8 mouse cellular contexts compared by ENCODE assay signal in genomic region chr6:28898836-28899235, GRCm38 (mm10).
A peak's percentile ranks its signal among the peaks of the same experiment; 100 is the strongest.
DNase-seq lines count a peak whose midpoint lies in the region; ATAC-seq and TF ChIP-seq lines count a peak whose summit lies in the region.

No protein-coding gene starts in this region.

- peak; percentile 63 for DNase-seq in neural tube, embryonic 10.5 days (ENCODE audit: extremely low spot score, low spot score)
- DNase-seq in ZHBTc4 (ENCODE audit: low read depth, low spot score), result peak; percentile 83
- peak; percentile 69 for DNase-seq in cerebellum, adult 9-11 months
- peak; percentile 50 to 65 for DNase-seq in heart, postnatal 14 days
- DNase-seq in liver, embryonic 14.5 days (ENCODE audit: low read depth in 3 of 3, low spot score in 3 of 3), result peak in 2 of 3 experiments; percentile 9 to 17

- no peak overlapping the region for H3K4me3 ChIP-seq in neural tube, embryonic 15.5 days (replicated peaks)
- H3K4me3 ChIP-seq in liver, embryonic 14.5 days (ENCODE audit: insufficient read depth in 1 of 2, low read depth in 2 of 2, low read length in 2 of 2), result no peak overlapping the region
- H3K4me3 ChIP-seq in olfactory bulb, adult 2 months (ENCODE audit: insufficient read depth, low read depth, low read length), result no peak overlapping the region

- no peaks in the 10 kb centered on the region for H3K27me3 ChIP-seq in neural tube, embryonic 15.5 days (replicated peaks)
- no peaks in the 10 kb centered on the region for H3K27me3 ChIP-seq in liver, embryonic 14.5 days (ENCODE audit: control insufficient read depth, insufficient read depth, low read length)

- WGBS in neural tube, embryonic 15.5 days, result 23% methylated on average over 10 of the region's 10 CpGs
- whole genome bisulfite sequencing in liver, embryonic 14.5 days (ENCODE audit: insufficient replicate concordance), result 12% methylated on average over 10 of the region's 10 CpGs
- 28% methylated on average over 10 of the region's 10 CpGs for WGBS in olfactory bulb, adult 2 months

- H3K9me3 ChIP-seq in neural tube, embryonic 15.5 days (replicated peaks), result no peaks in the 10 kb centered on the region
- H3K9me3 ChIP-seq in liver, embryonic 14.5 days (ENCODE audit: control insufficient read depth, low read length), result no peaks in the 10 kb centered on the region

- H3K4me1 ChIP-seq in neural tube, embryonic 15.5 days, result peaks cover 18% of the 10 kb centered on the region
- no peaks in the 10 kb centered on the region for H3K4me1 ChIP-seq in liver, embryonic 14.5 days (replicated peaks; ENCODE audit: control insufficient read depth in 2 of 2, insufficient read depth in 2 of 2, low read length in 1 of 2)
- H3K4me1 ChIP-seq in olfactory bulb, adult 2 months (ENCODE audit: control insufficient read depth, insufficient read depth, low read length), result peaks cover 15% of the 10 kb centered on the region

- H3K9ac ChIP-seq in neural tube, embryonic 15.5 days (replicated peaks), result no peak overlapping the region
- no peak overlapping the region for H3K9ac ChIP-seq in liver, embryonic 14.5 days (replicated peaks)

- no peak overlapping the region for H3K27ac ChIP-seq in neural tube, embryonic 15.5 days (replicated peaks)
- no peak overlapping the region for H3K27ac ChIP-seq in liver, embryonic 14.5 days
- H3K27ac ChIP-seq in olfactory bulb, adult 2 months (ENCODE audit: insufficient read depth, low read depth, low read length), result no peak overlapping the region

- no peaks in the 10 kb centered on the region for H3K36me3 ChIP-seq in neural tube, embryonic 15.5 days
- H3K36me3 ChIP-seq in liver, embryonic 14.5 days (replicated peaks; ENCODE audit: control insufficient read depth, insufficient read depth, low read depth), result no peaks in the 10 kb centered on the region

- no peak for TF ChIP-seq POLR2A in olfactory bulb, adult 2 months (IDR thresholded peaks at IDR 0.05; ENCODE audit: insufficient read depth, low read depth, low read length)

- no peak for ATAC-seq in neural tube, embryonic 15.5 days (ENCODE audit: low FRiP score)
- ATAC-seq in liver, embryonic 14.5 days (ENCODE audit: insufficient read depth), result no peak
- ATAC-seq in activated CD4-positive, CD25-positive, alpha-beta regulatory T cell, adult 4 months, result no peak

- intact Hi-C loops in heart, postnatal 14 days (cut with DNase I), result loop anchor here (5.0 to 10.0 kb wide), 2 partner anchors 67 to 364 kb away; partner anchors contain the start of gene Lrrc4

- H3K4me2 ChIP-seq in neural tube, embryonic 15.5 days, result no peak overlapping the region
- no peak overlapping the region for H3K4me2 ChIP-seq in liver, embryonic 14.5 days (ENCODE audit: low read depth)

- TF ChIP-seq CTCF in liver, embryonic 14.5 days (IDR thresholded peaks at IDR 0.05; ENCODE audit: low read depth), result peak; percentile 86
- peak; percentile 66; the same call in 1 of the 2 replicates for TF ChIP-seq CTCF in olfactory bulb, adult 2 months (IDR thresholded peaks at IDR 0.05; ENCODE audit: insufficient read depth, low read depth, low read length)

- no peak for TF ChIP-seq EP300 in liver, embryonic 14.5 days (IDR thresholded peaks at IDR 0.05; ENCODE audit: low read depth)

Comparison
In these comparisons a context has a peak if more than half of its experiments do, and no peak if none do; other contexts are left out.
1. DNase-seq: peak in every context shown above with its lines; median percentile 83 in ZHBTc4; 69 in cerebellum, adult 9-11 months; 63 in neural tube, embryonic 10.5 days; 58 in heart, postnatal 14 days; 13 in liver, embryonic 14.5 days.